Mouse (Mus musculus) stomach, postnatal 0 days (tissue): ENCODE results near the gene Gpx3. TPM values are rescaled to one million over a fixed set of nuclear protein-coding genes. Genes with fewer than 3 reads are reported as not detected.

Experiments used
- ATAC-seq: fragments of 200-750 bp; cut with Nextera tagmentation; 2 replicates; pipeline ENCODE4 v1.8.0; 2017; ENCODE audit not compliant: low FRiP score, low TSS enrichment
- DNase-seq: peaks from one replicate; pipeline ENCODE4 v3.0.0-alpha.2; 2016; ENCODE audit warnings: low spot score
- H3K27ac ChIP-seq: fragments of 300-500 bp; sonication (generic); replicated peaks from 2 replicates; pipeline ENCODE4 v1.5.1; 2014; ENCODE audit warnings: mild to moderate bottlenecking, control low read depth
- H3K27me3 ChIP-seq: fragments of 300-500 bp; sonication (generic); 2 replicates; pipeline ENCODE4 v1.6.1; 2014; ENCODE audit warnings: low read length; ENCODE audit not compliant: control insufficient read depth, insufficient read depth
- H3K36me3 ChIP-seq: fragments of 300-500 bp; sonication (generic); 2 replicates; pipeline ENCODE4 v1.6.1; 2014; ENCODE audit warnings: low read length, mixed read lengths; ENCODE audit not compliant: control insufficient read depth, insufficient read depth
- H3K4me1 ChIP-seq: fragments of 300-500 bp; sonication (generic); replicated peaks from 2 replicates; pipeline ENCODE4 v1.6.1; 2014; ENCODE audit warnings: antibody characterized with exemption; ENCODE audit not compliant: control insufficient read depth, insufficient read depth
- H3K4me2 ChIP-seq: fragments of 300-500 bp; sonication (generic); replicated peaks from 2 replicates; pipeline ENCODE4 v1.6.1; 2014; ENCODE audit warnings: low read depth, mild to moderate bottlenecking, control low read depth, moderate library complexity
- H3K4me3 ChIP-seq: fragments of 300-500 bp; sonication (generic); 2 replicates; pipeline ENCODE4 v1.5.1; 2014; ENCODE audit warnings: low read depth, low read length, control low read depth
- H3K9ac ChIP-seq: fragments of 300-500 bp; sonication (generic); 2 replicates; pipeline ENCODE4 v1.6.1; 2014; ENCODE audit warnings: mild to moderate bottlenecking, low read length, control low read depth, mixed read lengths
- H3K9me3 ChIP-seq: fragments of 300-500 bp; sonication (generic); 2 replicates; pipeline ENCODE4 v1.6.1; 2016; ENCODE audit warnings: low read length; ENCODE audit not compliant: control insufficient read depth
- CTCF ChIP-seq: IDR thresholded peaks from 2 replicates; pipeline ENCODE4 v1.5.1; 2016; ENCODE audit warnings: antibody characterized with exemption, low read depth, mild to moderate bottlenecking, moderate library complexity
- EP300 ChIP-seq: optimal IDR thresholded peaks from 2 replicates; pipeline ENCODE3; 2016; ENCODE audit warnings: antibody characterized with exemption
- WGBS: fragments of 180-500 bp; shearing (Covaris S2); extraction: QIAGEN DNeasy Blood & Tissue Kit; methylation state at CpG from one replicate; pipeline ENCODE4 v1.1.7; 2014; 5-methylcytosine and 5-hydroxymethylcytosine counted together
- polyA plus RNA-seq: library from polyadenylated mRNA; unstranded; fragments of >200 nt; fragmentation: Nextera tagmentation; extraction: Ambion mirVana; gene quantifications from 2 replicates; pipeline ENCODE4 v1.2.1, GENCODE M21; 2015

Gpx3 gene
- polyA plus RNA-seq, 1 experiment from 2014 or later: 206 TPM

GRCm38 (mm10) chr11:54928886-54929285, 26.6 kb downstream of the Gpx3 start:
- Histone ChIP-seq H3K9ac (no peak overlapping the region), H3K27me3 (no peaks in the 10 kb centered on the region), H3K36me3 (peaks cover 30% of the 10 kb centered on the region), H3K27ac (no peak overlapping the region), H3K4me1 (no peaks in the 10 kb centered on the region), H3K9me3 (no peaks in the 10 kb centered on the region), H3K4me2 (no peak overlapping the region), H3K4me3 (no peak overlapping the region)
- WGBS: 86% methylated on average over 7 of the region's 7 CpGs
- TF ChIP-seq CTCF (no peak), EP300 (no peak)
- DNase-seq: no peak
- no peak for ATAC-seq

GRCm38 (mm10) chr11:54929290-54929689, 27.0 kb downstream of the Gpx3 start:
- Histone ChIP-seq H3K36me3 (peaks cover 28% of the 10 kb centered on the region), H3K4me3 (no peak overlapping the region), H3K4me1 (no peaks in the 10 kb centered on the region), H3K9me3 (no peaks in the 10 kb centered on the region), H3K4me2 (no peak overlapping the region), H3K9ac (no peak overlapping the region), H3K27ac (no peak overlapping the region), H3K27me3 (no peaks in the 10 kb centered on the region)
- WGBS: 88% methylated on average over 6 of the region's 6 CpGs
- ATAC-seq (no peak), DNase-seq (no peak)
- TF ChIP-seq EP300: no peak
- no peak for TF ChIP-seq CTCF

DNA sequence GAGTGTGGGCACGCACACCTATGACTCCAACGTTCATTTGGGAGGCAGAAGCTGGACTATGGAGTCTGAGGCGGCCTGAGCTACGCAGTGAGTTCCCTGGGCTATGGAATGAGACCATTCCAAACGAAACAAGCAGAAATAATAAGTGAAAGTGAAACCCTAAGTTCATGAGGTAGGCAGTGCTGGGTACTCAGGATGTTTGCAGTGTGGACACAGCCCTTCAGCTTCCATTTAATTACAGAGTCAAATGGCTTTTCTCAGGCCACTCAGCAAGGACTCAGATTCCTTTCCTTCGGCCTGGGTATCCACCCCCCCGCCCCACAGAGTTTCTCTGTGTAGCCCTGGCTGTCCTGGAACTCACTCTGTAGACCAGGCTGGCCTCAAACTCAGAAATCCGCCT, 27.5 kb downstream of the Gpx3 start:
- ATAC-seq: no peak
- DNase-seq: no peak
- H3K4me2 ChIP-seq: no peak overlapping the region
- H3K4me1 ChIP-seq: no peaks in the 10 kb centered on the region
- WGBS: 88% methylated on average over 8 of the region's 8 CpGs
- H3K4me3 ChIP-seq: no peak overlapping the region
- peaks cover 28% of the 10 kb centered on the region for H3K36me3 ChIP-seq
- H3K9ac ChIP-seq: no peak overlapping the region
- H3K27me3 ChIP-seq: no peaks in the 10 kb centered on the region
- TF ChIP-seq EP300 (no peak), CTCF (no peak)
- H3K27ac ChIP-seq: no peak overlapping the region
- no peaks in the 10 kb centered on the region for H3K9me3 ChIP-seq

GRCm38 (mm10) chr11:54930318-54930979, 28.2 kb downstream of the Gpx3 start:
- no peak overlapping the region for H3K4me2 ChIP-seq
- TF ChIP-seq EP300: no peak
- TF ChIP-seq CTCF: peak; percentile 88
- H3K9me3 ChIP-seq: no peaks in the 10 kb centered on the region
- H3K4me3 ChIP-seq: no peak overlapping the region
- peaks cover 28% of the 10 kb centered on the region for H3K36me3 ChIP-seq
- ATAC-seq (peak; percentile 40; the same call in 1 of the 2 replicates), DNase-seq (peak; percentile 69)
- no peak overlapping the region for H3K27ac ChIP-seq
- WGBS: 67% methylated on average over 7 of the region's 7 CpGs
- no peaks in the 10 kb centered on the region for H3K27me3 ChIP-seq
- H3K9ac ChIP-seq: no peak overlapping the region
- H3K4me1 ChIP-seq: no peaks in the 10 kb centered on the region

DNA sequence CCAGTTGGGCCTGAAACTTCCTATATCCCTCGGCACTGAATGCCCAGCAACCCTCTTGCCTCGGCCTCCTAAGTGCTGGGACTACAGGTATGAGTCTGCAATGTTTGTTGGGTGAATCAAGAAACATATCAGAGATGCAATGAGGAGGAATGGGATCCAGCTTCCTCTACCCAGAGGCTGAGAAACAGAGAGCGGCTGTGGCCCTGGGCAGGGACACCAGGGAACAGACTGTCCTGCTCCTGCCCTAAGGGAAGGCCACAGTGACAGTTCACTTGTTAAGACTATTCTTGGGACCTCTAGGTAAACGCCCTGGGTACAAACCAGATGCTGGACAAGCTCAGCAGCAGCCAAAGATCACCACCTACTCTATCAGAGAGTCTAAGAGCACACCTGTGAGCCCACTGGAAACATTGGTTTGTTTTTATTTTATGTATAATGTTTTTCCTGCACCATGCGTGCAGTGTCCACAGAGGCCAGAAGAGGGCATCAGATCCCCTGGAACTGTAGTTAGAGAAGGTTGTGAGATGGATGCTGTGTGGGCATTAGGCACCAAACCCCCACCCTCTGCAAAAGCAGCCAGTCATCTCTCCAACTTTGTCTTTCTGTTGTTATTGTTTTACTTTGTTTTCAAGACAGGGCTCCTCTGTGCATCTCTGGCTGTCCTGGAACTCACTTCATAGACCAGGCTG, 29.3 kb downstream of the Gpx3 start:
- peak; percentile 41 for DNase-seq
- TF ChIP-seq EP300 (no peak), CTCF (peak; percentile 86)
- peaks cover 21% of the 10 kb centered on the region; the same call in 1 of the 2 replicates for H3K36me3 ChIP-seq

DNA sequence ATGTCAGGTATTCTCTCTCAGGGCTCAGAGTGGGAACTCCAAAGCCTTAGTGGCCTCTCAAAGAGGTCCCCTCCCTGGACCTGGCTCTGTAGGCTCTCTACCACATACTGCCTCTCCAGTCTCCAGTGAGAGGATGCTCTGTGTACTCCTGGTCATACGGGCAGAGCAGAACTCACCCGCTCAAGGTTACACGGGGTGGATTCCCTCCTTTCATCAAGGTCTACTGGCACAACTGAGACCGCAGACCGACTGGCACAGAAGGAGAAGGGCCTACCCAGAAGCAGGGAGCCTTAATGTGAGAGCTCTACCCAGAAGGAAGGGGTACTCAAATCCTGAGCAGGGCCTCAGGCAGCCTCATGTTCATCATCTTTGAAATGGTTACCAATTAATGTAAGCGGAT, 30.3 kb downstream of the Gpx3 start:
- Histone ChIP-seq H3K4me2 (no peak overlapping the region), H3K27me3 (no peaks in the 10 kb centered on the region), H3K27ac (no peak overlapping the region), H3K9ac (no peak overlapping the region), H3K4me1 (no peaks in the 10 kb centered on the region), H3K9me3 (no peaks in the 10 kb centered on the region), H3K4me3 (no peak overlapping the region), H3K36me3 (peaks cover 22% of the 10 kb centered on the region; the same call in 1 of the 2 replicates)
- ATAC-seq: no peak
- 91% methylated on average over 6 of the region's 6 CpGs for WGBS
- DNase-seq: no peak
- TF ChIP-seq CTCF (no peak), EP300 (no peak)

More for the DNA sequence above, 29.3 kb downstream of the Gpx3 start:
- no peak for ATAC-seq
- Histone ChIP-seq H3K27me3 (no peaks in the 10 kb centered on the region), H3K9me3 (no peaks in the 10 kb centered on the region), H3K27ac (no peak overlapping the region), H3K4me1 (no peaks in the 10 kb centered on the region), H3K4me3 (no peak overlapping the region), H3K9ac (no peak overlapping the region), H3K4me2 (no peak overlapping the region)
- WGBS: 62% methylated on average over 5 of the region's 5 CpGs
